Mouse (Mus musculus) hindbrain, embryonic 10.5 days (tissue): ENCODE measurements around the gene Gm49405. TPM values are rescaled to one million over a fixed set of nuclear protein-coding genes. Genes with fewer than 3 reads are reported as not detected.

Experiments used
- DNase-seq: peaks from one replicate; pipeline ENCODE4 v3.0.0-alpha.2; 2017; ENCODE audit warnings: low spot score
- H3K27ac ChIP-seq: fragments of 300-500 bp; sonication (generic); 2 replicates; pipeline ENCODE4 v1.5.1; 2016; ENCODE audit warnings: mild to moderate bottlenecking, moderate library complexity
- H3K27me3 ChIP-seq: fragments of 300-500 bp; sonication (generic); 2 replicates; pipeline ENCODE4 v1.6.1; 2016; ENCODE audit warnings: mild to moderate bottlenecking; ENCODE audit not compliant: poor library complexity, insufficient read depth, severe bottlenecking
- H3K36me3 ChIP-seq: fragments of 300-500 bp; sonication (generic); 2 replicates; pipeline ENCODE4 v1.6.1; 2016; ENCODE audit warnings: mild to moderate bottlenecking, moderate library complexity
- H3K4me1 ChIP-seq: fragments of 300-500 bp; sonication (generic); replicated peaks from 2 replicates; pipeline ENCODE4 v1.6.1; 2016; ENCODE audit warnings: mild to moderate bottlenecking
- H3K4me3 ChIP-seq: fragments of 300-500 bp; sonication (generic); 2 replicates; pipeline ENCODE4 v1.5.1; 2016; ENCODE audit warnings: mild to moderate bottlenecking, moderate library complexity
- H3K9me3 ChIP-seq: fragments of 300-500 bp; sonication (generic); 2 replicates; pipeline ENCODE4 v1.6.1; 2016; ENCODE audit warnings: mild to moderate bottlenecking, moderate library complexity
- WGBS: fragments of 180-500 bp; shearing (Covaris S2); methylation state at CpG from one replicate; pipeline ENCODE4 v1.1.7; 2016; 5-methylcytosine and 5-hydroxymethylcytosine counted together
- polyA plus RNA-seq: library from polyadenylated mRNA; unstranded; fragments of >200 nt; fragmentation: Nextera tagmentation; extraction: Ambion mirVana; gene quantifications from 2 replicates; pipeline ENCODE4 v1.2.1, GENCODE M21; 2016

The Gm49405 gene
- polyA plus RNA-seq, 1 experiment from 2014 or later = 3.1 TPM

DNA sequence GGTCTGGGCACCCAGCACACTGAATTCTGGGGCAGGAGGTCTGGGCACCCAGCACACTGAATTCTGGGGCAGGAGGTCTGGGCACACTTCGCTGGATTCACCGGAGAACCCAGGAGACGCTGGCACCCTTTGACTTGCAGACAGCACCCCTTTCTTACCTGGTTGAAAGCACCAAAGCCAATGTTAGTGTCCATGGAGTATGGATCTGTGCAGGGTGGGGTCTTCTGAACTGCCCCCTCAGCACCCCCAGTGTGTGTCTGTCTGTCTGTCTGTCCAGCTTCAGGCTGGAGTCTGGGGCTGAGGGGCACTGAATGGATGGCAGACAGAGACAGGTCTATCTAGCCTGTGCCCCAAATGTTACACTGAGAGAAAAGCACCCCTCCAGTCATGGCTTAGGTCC lies 8.9 kb upstream of the Gm49405 start:
- 92% methylated on average over 3 of the region's 3 CpGs for WGBS
- H3K9me3 ChIP-seq = peaks cover 5% of the 10 kb centered on the region
- H3K4me3 ChIP-seq = no peak overlapping the region
- no peak for DNase-seq
- 0 out of 2 replicates have a peak, but pooled peaks cover 4% of the 10 kb centered on the region for H3K27me3 ChIP-seq
- peaks cover 38% of the 10 kb centered on the region for H3K4me1 ChIP-seq
- no peaks in the 10 kb centered on the region for H3K36me3 ChIP-seq
- H3K27ac ChIP-seq = peak overlapping the region; percentile 45; the same call in 1 of the 2 replicates

DNA sequence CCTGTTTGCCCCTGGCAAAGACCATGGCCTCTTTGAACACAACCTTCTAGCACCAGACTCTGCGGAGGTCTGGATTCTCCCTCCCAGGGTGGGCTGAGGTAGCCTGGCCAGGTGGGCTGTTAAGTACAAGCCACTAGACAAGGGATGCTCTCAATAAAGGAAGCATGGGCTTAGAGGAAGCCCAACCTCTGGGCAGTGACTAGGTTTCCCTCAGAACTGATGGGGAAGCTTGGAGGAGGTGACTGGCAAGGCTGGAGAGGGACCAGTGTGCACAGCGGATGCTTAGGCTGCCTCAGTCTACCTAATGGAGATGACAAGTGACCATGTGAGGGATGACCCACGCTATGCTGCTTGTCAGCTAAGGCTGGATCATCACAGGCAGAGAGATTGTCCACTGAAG lies 8.5 kb upstream of the Gm49405 start:
- peaks cover 5% of the 10 kb centered on the region for H3K9me3 ChIP-seq
- DNase-seq = no peak
- WGBS = 80% methylated on average over 3 of the region's 3 CpGs
- H3K36me3 ChIP-seq = no peaks in the 10 kb centered on the region
- H3K27ac ChIP-seq = peak overlapping the region; percentile 45; the same call in 1 of the 2 replicates
- no peak overlapping the region for H3K4me3 ChIP-seq
- peaks cover 34% of the 10 kb centered on the region for H3K4me1 ChIP-seq
- 0 out of 2 replicates have a peak, but pooled peaks cover 4% of the 10 kb centered on the region for H3K27me3 ChIP-seq

DNA sequence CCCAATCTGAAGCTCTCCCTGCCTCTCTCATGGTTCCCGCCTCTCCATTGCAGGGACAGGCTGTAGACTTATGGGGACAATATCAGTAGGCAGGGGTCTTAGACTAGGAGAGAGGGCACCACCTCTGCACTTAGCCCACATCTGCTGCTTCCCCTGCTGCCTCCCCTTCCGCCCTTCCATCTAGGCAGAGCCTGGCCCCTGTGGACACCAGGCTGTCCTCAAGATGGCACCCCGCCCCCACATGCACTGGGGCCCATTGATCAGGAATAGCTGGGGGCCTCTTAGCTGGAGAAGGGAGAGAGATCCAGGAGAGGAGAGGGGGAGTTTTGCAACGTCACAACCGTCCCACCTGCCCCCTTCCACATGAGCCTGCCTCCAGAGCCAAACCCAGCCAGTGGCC lies 8.0 kb upstream of the Gm49405 start, which contains the start of gene Tbx10:
Tbx10 (plus strand) TSS at position 337 of the 400 bp plus-strand sequence.
- Histone ChIP-seq H3K27ac (peak within 1 kb of the TSS; percentile 45; the same call in 1 of the 2 replicates), H3K4me3 (no peak within 1 kb of the TSS), H3K27me3 (0 out of 2 replicates have a peak, but pooled peaks cover 4% of the 10 kb centered on the region), H3K4me1 (peaks cover 31% of the 10 kb centered on the region), H3K36me3 (no peaks in the 10 kb centered on the region), H3K9me3 (peaks cover 5% of the 10 kb centered on the region)
- DNase-seq = no peak
- 57% methylated on average over 5 of the region's 5 CpGs for WGBS

DNA sequence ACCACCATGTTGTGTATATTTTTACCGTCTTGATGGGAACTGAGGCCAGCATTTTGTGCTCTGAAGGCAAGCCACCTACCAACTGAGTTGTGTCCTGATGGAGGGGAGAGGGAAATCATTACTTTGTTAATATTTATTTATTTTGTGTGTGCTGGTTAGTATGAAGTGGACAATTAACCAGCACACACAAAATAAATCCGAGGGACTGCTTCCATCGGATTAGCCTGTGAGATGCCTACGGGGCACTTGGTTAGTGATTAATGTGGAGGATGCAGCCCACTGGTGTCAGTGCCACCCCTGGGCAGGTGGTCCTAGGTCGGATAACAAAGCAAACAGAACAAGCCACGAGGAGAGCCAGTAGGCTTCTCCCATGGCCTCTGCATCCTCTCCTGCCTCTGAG lies 5.5 kb upstream of the Gm49405 start:
- DNase-seq = no peak

DNA sequence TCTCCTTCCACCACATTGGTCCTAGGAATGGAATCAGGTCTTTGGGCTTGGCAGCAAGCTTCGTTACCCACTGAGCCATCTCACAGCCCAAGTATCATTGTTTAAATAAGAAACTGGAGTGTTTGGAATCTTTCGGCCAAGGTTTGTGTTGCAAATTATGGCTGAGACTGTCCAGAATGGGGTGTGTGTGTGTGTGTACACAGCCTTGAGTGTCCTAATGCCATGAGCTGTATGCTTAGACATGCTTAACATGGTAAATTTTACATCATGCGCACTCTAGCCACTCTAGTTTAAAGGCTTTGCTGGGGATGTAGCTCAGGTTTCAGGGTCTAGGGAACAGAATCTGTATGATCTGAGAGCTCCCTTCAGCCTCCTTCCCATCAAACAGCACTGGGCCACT lies 4.9 kb upstream of the Gm49405 start:
- DNase-seq = no peak
- Histone ChIP-seq H3K27me3 (peaks cover 10% of the 10 kb centered on the region; the same call in 1 of the 2 replicates), H3K4me1 (peaks cover 45% of the 10 kb centered on the region), H3K9me3 (no peaks in the 10 kb centered on the region), H3K36me3 (no peaks in the 10 kb centered on the region), H3K4me3 (no peak overlapping the region), H3K27ac (0 out of 2 replicates have a peak overlapping the region, but pooled peaks have one; percentile 12)
- WGBS = 90% methylated on average over 3 of the region's 3 CpGs

More for the DNA sequence above, 5.5 kb upstream of the Gm49405 start:
- peaks cover 43% of the 10 kb centered on the region for H3K4me1 ChIP-seq
- peaks cover 10% of the 10 kb centered on the region; the same call in 1 of the 2 replicates for H3K27me3 ChIP-seq
- no peaks in the 10 kb centered on the region for H3K36me3 ChIP-seq
- H3K27ac ChIP-seq = no peak overlapping the region
- H3K9me3 ChIP-seq = no peaks in the 10 kb centered on the region
- 70% methylated on average over 6 of the region's 6 CpGs for WGBS
- H3K4me3 ChIP-seq = no peak overlapping the region

DNA sequence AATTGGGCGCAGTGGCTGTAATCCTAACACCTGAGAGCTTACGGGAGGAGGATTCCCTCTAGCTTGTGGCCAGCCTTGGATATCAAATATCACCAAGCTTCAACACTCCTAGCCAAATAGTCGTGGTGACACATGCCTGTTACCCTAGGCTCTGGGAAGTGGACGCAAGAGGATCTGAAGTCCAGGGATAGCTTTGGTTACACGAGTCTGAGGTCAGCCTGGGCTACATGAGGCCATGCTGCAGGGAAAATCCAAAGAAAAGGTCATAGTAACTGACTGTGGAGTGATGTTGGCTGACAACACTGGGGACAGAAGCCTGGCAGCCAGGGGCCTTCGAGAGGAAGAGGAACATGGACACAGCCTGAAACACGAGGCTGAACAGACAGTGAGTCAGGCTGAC lies 4.3 kb upstream of the Gm49405 start:
- 75% methylated on average over 7 of the region's 7 CpGs for WGBS

DNA sequence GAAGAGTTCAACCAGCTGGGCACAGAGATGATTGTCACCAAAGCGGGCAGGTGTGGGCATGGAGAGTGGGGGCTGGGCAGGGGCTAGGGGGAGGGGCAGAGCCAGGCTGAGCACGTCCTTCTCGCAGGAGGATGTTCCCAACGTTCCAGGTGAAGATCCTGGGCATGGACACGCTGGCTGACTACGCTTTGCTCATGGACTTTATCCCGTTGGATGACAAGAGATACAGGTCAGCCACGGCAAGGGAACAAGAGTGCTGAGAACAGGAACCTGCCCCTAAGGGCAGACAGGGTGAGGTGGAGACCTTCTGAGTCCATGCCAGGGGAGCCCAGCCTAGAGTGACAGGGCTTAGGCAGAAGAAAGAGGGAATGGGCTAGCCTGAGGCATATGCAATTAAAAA lies 3.7 kb upstream of the Gm49405 start:
- Histone ChIP-seq H3K4me1 (peaks cover 49% of the 10 kb centered on the region), H3K27me3 (peaks cover 10% of the 10 kb centered on the region; the same call in 1 of the 2 replicates)
- WGBS = 82% methylated on average over 8 of the region's 8 CpGs

More for the DNA sequence above, 4.3 kb upstream of the Gm49405 start:
- H3K9me3 ChIP-seq = no peaks in the 10 kb centered on the region
- H3K4me3 ChIP-seq = no peak overlapping the region
- H3K27me3 ChIP-seq = peaks cover 10% of the 10 kb centered on the region; the same call in 1 of the 2 replicates
- H3K36me3 ChIP-seq = no peaks in the 10 kb centered on the region
- no peak for DNase-seq
- H3K4me1 ChIP-seq = peaks cover 45% of the 10 kb centered on the region
- H3K27ac ChIP-seq = 0 out of 2 replicates have a peak overlapping the region, but pooled peaks have one; percentile 12

DNA sequence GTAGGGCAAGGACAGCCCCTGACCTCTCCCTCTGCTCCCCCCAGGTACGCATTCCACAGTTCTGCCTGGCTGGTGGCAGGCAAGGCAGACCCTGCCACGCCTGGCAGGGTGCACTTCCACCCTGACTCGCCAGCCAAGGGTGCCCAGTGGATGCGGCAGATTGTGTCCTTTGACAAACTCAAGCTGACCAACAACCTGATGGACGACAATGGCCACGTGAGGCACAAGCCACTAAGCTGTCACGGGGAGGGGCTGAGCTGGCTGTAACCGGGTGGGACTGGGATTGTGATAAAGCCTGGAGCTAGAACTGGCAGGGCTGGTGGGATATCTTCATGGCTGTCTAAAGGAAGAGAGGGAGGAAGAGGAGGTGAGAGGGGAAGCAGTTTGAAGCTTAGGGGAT lies 3.2 kb upstream of the Gm49405 start:
- no peak overlapping the region for H3K27ac ChIP-seq
- H3K9me3 ChIP-seq = no peaks in the 10 kb centered on the region
- H3K4me1 ChIP-seq = peaks cover 47% of the 10 kb centered on the region
- H3K36me3 ChIP-seq = no peaks in the 10 kb centered on the region
- H3K27me3 ChIP-seq = peaks cover 10% of the 10 kb centered on the region; the same call in 1 of the 2 replicates
- 67% methylated on average over 8 of the region's 8 CpGs for WGBS
- no peak overlapping the region; the same call in 1 of the 2 replicates for H3K4me3 ChIP-seq
- no peak for DNase-seq

More for the DNA sequence above, 3.7 kb upstream of the Gm49405 start:
- Histone ChIP-seq H3K4me3 (no peak overlapping the region), H3K27ac (no peak overlapping the region), H3K36me3 (no peaks in the 10 kb centered on the region), H3K9me3 (no peaks in the 10 kb centered on the region)
- DNase-seq = no peak

DNA sequence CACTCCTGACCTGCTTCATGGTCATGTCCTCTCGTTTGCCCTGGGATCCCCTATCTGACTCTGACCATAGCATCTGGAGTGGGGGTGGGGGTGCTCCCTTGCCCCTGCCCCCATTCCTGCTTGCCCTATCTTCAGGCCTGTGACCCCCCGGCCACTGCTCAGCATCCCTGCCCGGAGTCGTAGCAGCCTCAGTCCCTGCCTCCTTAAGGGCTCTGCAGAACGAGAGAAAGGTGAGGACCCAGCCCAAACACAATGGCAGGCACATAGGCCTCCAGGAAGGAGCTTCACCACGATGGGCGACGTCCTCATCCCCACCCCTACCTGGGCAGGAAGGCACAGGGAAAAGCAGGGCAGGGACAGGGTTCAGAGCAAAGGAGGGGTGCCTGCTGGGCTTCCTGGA lies 2.1 kb upstream of the Gm49405 start:
- Histone ChIP-seq H3K27me3 (peaks cover 6% of the 10 kb centered on the region; the same call in 1 of the 2 replicates), H3K4me3 (no peak overlapping the region), H3K9me3 (no peaks in the 10 kb centered on the region), H3K27ac (no peak overlapping the region), H3K4me1 (peaks cover 39% of the 10 kb centered on the region), H3K36me3 (no peaks in the 10 kb centered on the region)
- WGBS = 77% methylated on average over 8 of the region's 8 CpGs
- DNase-seq = no peak

DNA sequence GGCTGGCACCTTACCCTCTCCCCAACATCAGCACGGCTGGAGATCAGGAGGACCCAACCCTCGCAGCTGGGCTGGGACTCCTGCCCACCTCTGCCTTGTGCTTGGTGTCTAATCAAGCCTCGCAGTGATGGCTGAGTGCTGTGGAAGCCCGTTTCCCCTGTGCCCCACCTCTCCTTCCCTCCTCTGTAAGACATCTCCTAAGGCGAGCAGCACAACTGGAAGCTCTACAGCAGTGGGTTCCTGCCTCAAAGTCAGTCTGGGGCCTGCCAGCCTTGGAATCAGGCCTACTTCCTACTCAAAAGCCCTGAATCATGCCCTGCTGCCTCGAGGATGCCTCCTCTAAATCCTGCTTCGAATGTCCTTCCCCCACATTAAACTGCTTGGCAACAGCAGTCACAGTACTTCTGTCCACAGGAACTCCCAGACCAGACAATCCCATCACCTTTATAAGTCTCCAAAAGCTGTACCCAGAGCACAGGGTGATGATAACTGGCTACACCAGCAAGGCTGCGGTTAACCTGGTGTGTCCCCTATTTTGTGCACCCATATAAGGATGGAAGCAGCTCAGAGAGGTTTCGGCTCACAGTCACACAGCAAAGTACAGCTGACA lies 1.2 kb upstream of the Gm49405 start:
- H3K4me1 ChIP-seq = peaks cover 39% of the 10 kb centered on the region

DNA sequence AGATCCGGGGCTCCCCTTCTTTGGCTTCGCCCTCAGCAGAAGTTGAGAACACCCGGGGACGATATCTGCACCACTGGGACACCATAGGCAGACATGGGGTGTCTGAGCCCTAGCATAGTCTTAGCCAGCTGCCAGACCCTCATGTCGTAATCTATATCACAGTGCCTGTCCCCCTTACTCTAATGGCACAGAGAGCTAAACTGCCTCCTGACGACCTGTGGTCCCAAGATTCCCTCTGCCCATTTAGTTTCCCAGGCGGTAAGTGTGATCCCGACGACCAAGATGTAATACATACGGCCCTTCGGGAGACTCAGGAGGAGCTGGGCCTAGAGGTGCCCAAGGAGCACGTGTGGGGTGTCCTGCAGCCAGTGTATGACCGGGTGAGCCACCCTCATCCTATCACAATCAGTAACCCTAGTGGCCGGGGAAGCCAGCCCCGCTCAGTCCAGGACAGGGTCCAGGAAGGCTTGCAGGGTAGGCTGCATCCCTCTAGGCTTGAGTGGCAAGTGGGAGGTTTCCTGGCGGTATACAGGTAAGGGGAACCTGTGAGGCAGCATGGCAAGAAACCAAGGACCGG lies 611 bp downstream of the Gm49405 start:
- peaks cover 14% of the 10 kb centered on the region for H3K36me3 ChIP-seq
- WGBS = 21% methylated on average over 17 of the region's 17 CpGs
- no peaks in the 10 kb centered on the region for H3K9me3 ChIP-seq
- H3K4me1 ChIP-seq = peaks cover 35% of the 10 kb centered on the region
- H3K27me3 ChIP-seq = peaks cover 6% of the 10 kb centered on the region; the same call in 1 of the 2 replicates
- H3K27ac ChIP-seq = peak overlapping the region; percentile 94
- H3K4me3 ChIP-seq = peak overlapping the region; percentile 74
- DNase-seq = peak; percentile 27

More for the DNA sequence above, 1.2 kb upstream of the Gm49405 start:
- Histone ChIP-seq H3K27ac (peak overlapping the region; percentile 94; the same call in 1 of the 2 replicates), H3K36me3 (no peaks in the 10 kb centered on the region), H3K27me3 (peaks cover 6% of the 10 kb centered on the region; the same call in 1 of the 2 replicates), H3K9me3 (no peaks in the 10 kb centered on the region), H3K4me3 (peak overlapping the region; percentile 74)
- WGBS = 88% methylated on average over 9 of the region's 9 CpGs
- no peak for DNase-seq

DNA sequence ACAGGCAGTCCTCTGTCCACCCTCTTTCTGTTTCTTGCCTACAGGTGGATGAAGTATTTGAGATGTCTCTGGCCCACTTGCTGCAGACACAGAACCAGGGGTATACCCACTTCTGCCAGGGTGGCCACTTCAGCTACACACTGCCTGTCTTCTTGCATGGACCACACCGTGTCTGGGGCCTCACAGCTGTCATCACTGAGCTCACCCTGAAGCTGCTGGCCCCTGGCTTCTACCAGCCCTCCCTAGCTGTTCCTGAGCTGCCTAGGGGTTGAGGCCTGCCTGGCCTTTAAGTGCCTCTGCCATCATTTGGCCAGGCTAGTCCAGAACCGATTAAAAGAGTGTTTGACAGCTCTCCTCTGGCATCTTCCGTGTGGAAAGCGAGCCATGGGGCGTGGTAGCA lies 1.3 kb downstream of the Gm49405 start:
- Histone ChIP-seq H3K27me3 (peaks cover 6% of the 10 kb centered on the region; the same call in 1 of the 2 replicates), H3K9me3 (no peaks in the 10 kb centered on the region), H3K36me3 (peaks cover 21% of the 10 kb centered on the region), H3K27ac (peak overlapping the region; percentile 94; the same call in 1 of the 2 replicates), H3K4me3 (peak overlapping the region; percentile 74), H3K4me1 (peaks cover 32% of the 10 kb centered on the region)
- 90% methylated on average over 5 of the region's 5 CpGs for WGBS
- no peak for DNase-seq

DNA sequence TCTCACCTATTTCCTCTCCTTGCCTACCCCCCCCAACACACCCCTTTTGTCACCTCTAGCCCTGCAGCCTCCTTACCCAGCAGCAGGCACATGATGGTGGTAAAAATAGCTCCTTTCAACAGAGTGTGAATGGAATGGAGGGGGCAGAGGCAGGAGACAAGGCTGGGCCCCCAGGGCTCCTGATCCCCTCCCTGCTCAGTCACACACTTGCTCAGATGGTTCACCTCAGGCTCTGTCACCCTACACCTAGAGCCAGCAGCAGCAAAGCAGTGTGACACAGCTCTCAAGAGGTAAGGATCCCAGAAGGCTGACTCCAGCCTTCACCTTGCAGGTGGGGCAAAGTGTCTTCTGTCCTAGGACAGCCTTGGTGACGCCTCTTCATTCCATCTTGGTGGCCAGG lies 2.7 kb downstream of the Gm49405 start, which contains the start of gene Doc2g:
Doc2g (plus strand) TSS at position 202 of the 400 bp plus-strand sequence.
- DNase-seq = no peak
- H3K9me3 ChIP-seq = no peaks in the 10 kb centered on the region
- H3K27me3 ChIP-seq = peaks cover 6% of the 10 kb centered on the region; the same call in 1 of the 2 replicates
- 75% methylated on average over 1 of the region's 1 CpGs for WGBS
- H3K36me3 ChIP-seq = peaks cover 35% of the 10 kb centered on the region
- 0 out of 2 replicates have a peak within 1 kb of the TSS, but pooled peaks have one; percentile 31 for H3K27ac ChIP-seq
- no peak within 1 kb of the TSS for H3K4me3 ChIP-seq
- peaks cover 29% of the 10 kb centered on the region for H3K4me1 ChIP-seq
